Mouse (Mus musculus): Measurements from ENCODE around the gene Oser1.

DNA sequence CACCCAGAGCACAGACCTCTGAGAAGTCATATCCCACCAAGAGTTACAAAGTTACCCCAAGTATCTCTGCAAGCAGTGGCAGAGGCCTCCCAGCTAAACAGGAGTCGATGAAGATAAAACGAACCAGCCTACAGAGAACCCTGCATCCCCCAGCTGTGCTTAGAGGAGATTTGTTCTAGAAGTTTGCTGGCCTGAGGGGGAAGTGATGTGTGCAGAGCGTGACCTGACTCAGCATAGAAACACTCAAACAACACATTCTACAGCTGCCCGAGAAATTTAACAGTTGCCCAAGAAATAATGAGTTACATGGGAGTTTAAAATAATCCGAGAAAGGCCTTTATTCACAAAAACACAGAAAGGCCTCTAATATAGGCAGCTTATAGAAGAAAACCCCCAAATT, 65.8 kb downstream of the Oser1 start:
- TF ChIP-seq POLR2A (IDR thresholded peaks at IDR 0.05; ENCODE audit: low read depth, low read length) (no peak), CTCF (IDR thresholded peaks at IDR 0.05; ENCODE audit: extremely low read depth, insufficient read depth, insufficient read length, insufficient replicate concordance) (no peak)

Data from spleen, adult 2 months (tissue).